In genomic region chr9:102479022-102479421, GRCm38 (mm10) we compare ENCODE assay signal across 8 mouse cellular contexts. TPM values are rescaled to one million over a fixed set of nuclear protein-coding genes. Genes with fewer than 3 reads are reported as not detected.
DNase-seq lines count a peak whose midpoint lies in the region; ATAC-seq and TF ChIP-seq lines count a peak whose summit lies in the region.

No protein-coding gene starts in this region.

- no peak overlapping the region for H3K27ac ChIP-seq in forebrain, postnatal 0 days (ENCODE audit: low read depth, low read length)
- H3K27ac ChIP-seq in forebrain, embryonic 14.5 days (ENCODE audit: low read depth, low read length): no peak overlapping the region
- no peak overlapping the region for H3K27ac ChIP-seq in embryonic fibroblast, embryonic 13.5 days (ENCODE audit: insufficient read depth, low read length)

- 60% methylated on average over 9 of the region's 9 CpGs for WGBS in forebrain, postnatal 0 days
- WGBS in forebrain, embryonic 14.5 days: 51% methylated on average over 9 of the region's 9 CpGs

- no peaks in the 10 kb centered on the region for H3K9me3 ChIP-seq in forebrain, postnatal 0 days (ENCODE audit: low read length)
- H3K9me3 ChIP-seq in forebrain, embryonic 14.5 days (replicated peaks; ENCODE audit: control insufficient read depth, low read length): no peaks in the 10 kb centered on the region

- H3K27me3 ChIP-seq in forebrain, postnatal 0 days (ENCODE audit: insufficient read depth, low read length): no peaks in the 10 kb centered on the region
- no peaks in the 10 kb centered on the region for H3K27me3 ChIP-seq in forebrain, embryonic 14.5 days (replicated peaks; ENCODE audit: control insufficient read depth, insufficient read depth, low read length)

- TF ChIP-seq CTCF in forebrain, postnatal 0 days (IDR thresholded peaks at IDR 0.05; ENCODE audit: low read depth): peak; percentile 50
- TF ChIP-seq CTCF in embryonic fibroblast, embryonic 13.5 days (IDR thresholded peaks at IDR 0.05; ENCODE audit: borderline replicate concordance, insufficient read depth, low read length): peak; percentile 9; the same call in 1 of the 2 replicates

- DNase-seq in forebrain, postnatal 0 days: no peak
- DNase-seq in forebrain, embryonic 14.5 days (ENCODE audit: low spot score): no peak
- DNase-seq in spleen, adult 18-20 months: peak; percentile 25 to 62
- no peak for DNase-seq in spleen, adult 12 weeks (ENCODE audit: low spot score)
- DNase-seq in retina, embryonic 14.5 days (ENCODE audit: low spot score): peak; percentile 38
- DNase-seq in left cerebral cortex, adult 8-10 months (ENCODE audit: low spot score in 2 of 2): no peak

- H3K36me3 ChIP-seq in forebrain, postnatal 0 days (ENCODE audit: insufficient read depth): no peaks in the 10 kb centered on the region
- no peaks in the 10 kb centered on the region for H3K36me3 ChIP-seq in forebrain, embryonic 14.5 days (ENCODE audit: control insufficient read depth, insufficient read depth, low read length)

- no peak overlapping the region for H3K9ac ChIP-seq in forebrain, postnatal 0 days
- H3K9ac ChIP-seq in forebrain, embryonic 14.5 days (ENCODE audit: low read length): no peak overlapping the region

- ATAC-seq in forebrain, postnatal 0 days: no peak
- ATAC-seq in forebrain, embryonic 14.5 days: no peak
- no peak for ATAC-seq in monocyte, adult 5-6 weeks (replicated peaks; ENCODE audit: insufficient number of reproducible peaks, low FRiP score, low TSS enrichment, poor library complexity, severe bottlenecking)

- TF ChIP-seq POLR2A in embryonic fibroblast, embryonic 13.5 days (IDR thresholded peaks at IDR 0.05; ENCODE audit: low read depth, low read length): no peak

- H3K4me3 ChIP-seq in forebrain, postnatal 0 days (ENCODE audit: low read depth, low read length): no peak overlapping the region
- no peak overlapping the region for H3K4me3 ChIP-seq in forebrain, embryonic 14.5 days (ENCODE audit: low read depth, low read length)
- no peak overlapping the region for H3K4me3 ChIP-seq in embryonic fibroblast, embryonic 13.5 days (ENCODE audit: insufficient read depth, low read length)

- no peaks in the 10 kb centered on the region for H3K4me1 ChIP-seq in forebrain, postnatal 0 days (ENCODE audit: insufficient read depth)
- H3K4me1 ChIP-seq in forebrain, embryonic 14.5 days (ENCODE audit: control insufficient read depth, insufficient read depth, low read length): no peaks in the 10 kb centered on the region
- no peaks in the 10 kb centered on the region for H3K4me1 ChIP-seq in embryonic fibroblast, embryonic 13.5 days (ENCODE audit: control insufficient read depth, insufficient read depth, low read length)

- no peak overlapping the region for H3K4me2 ChIP-seq in forebrain, postnatal 0 days (ENCODE audit: low read depth)
- H3K4me2 ChIP-seq in forebrain, embryonic 14.5 days (ENCODE audit: low read length): no peak overlapping the region

RNA-seq across cellular contexts. Expression of gene Ky, which starts 26.5 kb away (rescaled TPM):
- 1.9 and 2.0 TPM in 2 replicates for total RNA-seq in forebrain, postnatal 0 days (2014; rRNA removed)
- polyA plus RNA-seq in forebrain, postnatal 0 days (2015; fragmentation: Nextera tagmentation; extraction: Ambion mirVana): 0.30 and 0.59 TPM in 2 replicates
- polyA plus RNA-seq in forebrain, embryonic 14.5 days (2014; fragmentation: Nextera tagmentation; extraction: Ambion mirVana): 0.30 and 0.31 TPM in 2 replicates
- polyA plus RNA-seq in embryonic fibroblast, embryonic 13.5 days (2011; ENCODE audit: insufficient read length, low read depth, missing spikeins): not detected in 2 replicates
- total RNA-seq in left cerebral cortex, adult 8-10 months (2022): 1 to 10 TPM; 1.7 to 5.1 (median 2.1) TPM
- not detected in 3 replicates for total RNA-seq in monocyte, adult 5-6 weeks (2017)

Comparison
In these comparisons a context has a peak if more than half of its experiments do, and no peak if none do; other contexts are left out.
1. DNase-seq: peak in spleen, adult 18-20 months (2 of 2) and retina, embryonic 14.5 days (single experiment); none in forebrain, postnatal 0 days (single experiment), forebrain, embryonic 14.5 days (single experiment), spleen, adult 12 weeks (single experiment) and left cerebral cortex, adult 8-10 months (0 of 2).